Mouse (Mus musculus) megakaryocyte, adult 5-6 weeks (primary cell): ENCODE measurements around the gene Gm7903. TPM values are rescaled to one million over a fixed set of nuclear protein-coding genes. Genes with fewer than 3 reads are reported as not detected.
"Not testable (repeated sequence)": the region's sequence is repeated elsewhere in the genome, so short reads cannot be mapped to it uniquely, and the experiment has no call there.

Experiments used
- ATAC-seq: 2 replicates; pipeline ENCODE4 v1.8.0; 2016; ENCODE audit warnings: mild to moderate bottlenecking, inconsistent platforms; ENCODE audit not compliant: poor library complexity, severe bottlenecking
- total RNA-seq, 2 experiments: library from RNA; stranded (forward) in 1 of 2; stranded (reverse) in 1 of 2; fragments of 153-499, 151-499 nt in 1 of 2; fragments of 221-1000, 200-1000 nt in 1 of 2; gene quantifications; 2 replicates each; pipeline versions ENCODE4 v1.2.3 to v1.2.4; 2015 to 2017

Gm7903 gene
- total RNA-seq (2015), result not detected in 2 replicates
- 0.45 TPM in 1 of 2 replicates, not detected in the other for total RNA-seq (2017)

GRCm38 (mm10) chrX:135433535-135433934 is at the start of gene Gm7903:
Gene Gm7903, plus strand, starts transcription at chrX:135433835.
- not testable (repeated sequence) for ATAC-seq

- ATAC-seq, result not testable (repeated sequence)
Observed at GRCm38 (mm10) chrX:135403578-135403977, 30.1 kb upstream of the Gm7903 start.

- ATAC-seq, result peak; percentile 60; the same call in 1 of the 2 replicates
Observed at GRCm38 (mm10) chrX:135421203-135421602, 12.4 kb upstream of the Gm7903 start.

- not testable (repeated sequence) for ATAC-seq
Observed at GRCm38 (mm10) chrX:135421824-135422223, 11.8 kb upstream of the Gm7903 start.

GRCm38 (mm10) chrX:135422473-135422872 is 11.2 kb upstream of the Gm7903 start:
- ATAC-seq, result peak; percentile 72

GRCm38 (mm10) chrX:135464160-135464559 is 30.5 kb downstream of the Gm7903 start:
- not testable (repeated sequence) for ATAC-seq

GRCm38 (mm10) chrX:135481902-135482301 is 48.3 kb downstream of the Gm7903 start:
- peak; percentile 54 for ATAC-seq

GRCm38 (mm10) chrX:135483183-135483582 is 49.5 kb downstream of the Gm7903 start:
- ATAC-seq, result peak; percentile 78; the same call in 1 of the 2 replicates

Other genes starting within 250 kb of the Gm7903 start
- not detected in 2 replicates for gene Tceal6, start 223.1 kb upstream of the Gm7903 start, total RNA-seq (2015)
- gene Tceal6, start 223.1 kb upstream of the Gm7903 start, total RNA-seq (2017), result not detected in 2 replicates
- not detected in 2 replicates for gene Pramel3, start 131.5 kb upstream of the Gm7903 start, total RNA-seq (2015)
- gene Pramel3, start 131.5 kb upstream of the Gm7903 start, total RNA-seq (2017), result not detected in 2 replicates
- not detected in 2 replicates for gene Gm5128, start 60.6 kb upstream of the Gm7903 start, total RNA-seq (2015)
- gene Gm5128, start 60.6 kb upstream of the Gm7903 start, total RNA-seq (2017), result not detected in 2 replicates
- gene AV320801, start 60.8 kb downstream of the Gm7903 start, total RNA-seq (2015), result not detected in 2 replicates
- not detected in 2 replicates for gene AV320801, start 60.8 kb downstream of the Gm7903 start, total RNA-seq (2017)
- gene Nxf7, start 164.9 kb downstream of the Gm7903 start, total RNA-seq (2015), result 0.23 and 0.51 TPM in 2 replicates
- gene Nxf7, start 164.9 kb downstream of the Gm7903 start, total RNA-seq (2017), result not detected in 2 replicates
- not detected in 2 replicates for gene Prame, start 193.9 kb downstream of the Gm7903 start, total RNA-seq (2015)
- gene Prame, start 193.9 kb downstream of the Gm7903 start, total RNA-seq (2017), result not detected in 2 replicates